Mouse (Mus musculus) liver, embryonic 12.5 days (tissue): ENCODE data around the gene Btbd35f4. TPM values are rescaled to one million over a fixed set of nuclear protein-coding genes. Genes with fewer than 3 reads are reported as not detected.
"Not testable (repeated sequence)": the region's sequence is repeated elsewhere in the genome, so short reads cannot be mapped to it uniquely, and the experiment has no call there.

ENCODE experiments used
- ATAC-seq: fragments of 200-750 bp; cut with Nextera tagmentation; 2 replicates; pipeline ENCODE4 v1.8.0; 2017; ENCODE audit warnings: moderate number of reproducible peaks, mild to moderate bottlenecking, moderate library complexity
- H3K27ac ChIP-seq: fragments of 300-500 bp; sonication (generic); 2 replicates; pipeline ENCODE4 v1.5.1; 2016; ENCODE audit warnings: mild to moderate bottlenecking
- H3K27me3 ChIP-seq: fragments of 300-500 bp; sonication (generic); replicated peaks from 2 replicates; pipeline ENCODE4 v1.6.1; 2016; ENCODE audit warnings: mild to moderate bottlenecking, moderate library complexity
- H3K36me3 ChIP-seq: fragments of 300-500 bp; sonication (generic); 2 replicates; pipeline ENCODE4 v1.6.1; 2016; ENCODE audit warnings: mild to moderate bottlenecking, moderate library complexity
- H3K4me1 ChIP-seq: fragments of 300-500 bp; sonication (generic); 2 replicates; pipeline ENCODE4 v1.6.1; 2016
- H3K4me2 ChIP-seq: fragments of 300-500 bp; sonication (generic); 2 replicates; pipeline ENCODE4 v1.6.1; 2016; ENCODE audit warnings: mild to moderate bottlenecking, moderate library complexity
- H3K4me3 ChIP-seq: fragments of 300-500 bp; sonication (generic); 2 replicates; pipeline ENCODE4 v1.5.1; 2016; ENCODE audit warnings: mild to moderate bottlenecking, moderate library complexity
- H3K9ac ChIP-seq: fragments of 300-500 bp; sonication (generic); 2 replicates; pipeline ENCODE4 v1.6.1; 2016; ENCODE audit warnings: mild to moderate bottlenecking, moderate library complexity
- H3K9me3 ChIP-seq: fragments of 300-500 bp; sonication (generic); replicated peaks from 2 replicates; pipeline ENCODE4 v1.6.1; 2016; ENCODE audit warnings: mild to moderate bottlenecking, moderate library complexity
- WGBS: fragments of 180-500 bp; shearing (Covaris S2); methylation state at CpG from one replicate; pipeline ENCODE4 v1.1.7; 2016; ENCODE audit not compliant: insufficient replicate concordance; 5-methylcytosine and 5-hydroxymethylcytosine counted together
- polyA plus RNA-seq: library from polyadenylated mRNA; unstranded; fragments of >200 nt; fragmentation: Nextera tagmentation; extraction: Ambion mirVana; gene quantifications from 2 replicates; pipeline ENCODE4 v1.2.1, GENCODE M21; 2016

The Btbd35f4 gene
- polyA plus RNA-seq = not detected in 2 replicates

DNA sequence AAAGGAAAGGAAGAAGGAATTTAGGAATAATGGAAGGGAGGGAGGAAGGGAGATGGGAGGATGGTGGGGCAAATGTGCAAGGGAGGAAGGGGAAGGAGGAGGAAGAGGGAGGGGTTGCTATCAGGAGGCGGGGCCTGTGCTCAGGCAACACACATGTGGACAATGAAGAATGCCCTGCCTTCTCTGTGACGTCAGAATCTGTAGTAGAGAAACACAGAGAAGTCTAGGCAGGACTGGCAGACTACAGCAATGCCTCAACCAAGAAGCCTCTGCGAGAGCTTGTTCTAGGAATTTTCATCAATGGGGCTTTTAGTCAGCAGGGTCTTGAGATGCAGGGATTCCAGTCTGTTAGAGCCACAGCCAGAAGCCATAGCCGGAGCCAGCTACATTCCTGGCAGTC lies at the start of gene Btbd35f4:
TSS of gene Btbd35f4 (plus strand) at position 301 of the 400 bp plus-strand sequence.
- WGBS = no CpG with 5 or more reads among the region's 4 CpGs
- not testable (repeated sequence) for H3K36me3 ChIP-seq, H3K4me2 ChIP-seq, H3K9me3 ChIP-seq, H3K27me3 ChIP-seq, H3K9ac ChIP-seq, H3K4me3 ChIP-seq, H3K4me1 ChIP-seq, H3K27ac ChIP-seq, ATAC-seq

DNA sequence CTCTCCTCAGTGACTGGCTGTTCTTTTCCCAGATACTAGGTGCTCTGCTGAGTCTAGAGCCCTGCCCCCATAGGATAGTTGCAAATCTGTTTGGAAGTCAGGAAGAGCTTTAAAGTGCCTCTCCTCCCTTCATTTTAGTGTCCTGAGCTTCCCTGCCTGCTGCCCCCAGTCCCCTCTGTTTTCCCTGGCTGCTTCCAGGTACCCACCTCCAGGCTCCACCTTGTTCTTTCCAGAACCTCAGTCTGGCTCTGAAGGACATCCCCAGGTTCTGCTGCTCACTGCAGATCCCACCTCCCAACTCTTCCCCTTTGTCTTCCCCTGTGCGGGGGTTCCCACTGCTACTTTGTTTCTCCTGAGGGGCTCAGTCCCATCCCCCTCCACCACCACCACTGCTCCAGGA lies 39.7 kb downstream of the Btbd35f4 start:
- not testable (repeated sequence) for H3K9me3 ChIP-seq, H3K9ac ChIP-seq, H3K27me3 ChIP-seq, ATAC-seq, H3K4me2 ChIP-seq, H3K4me3 ChIP-seq, H3K36me3 ChIP-seq, H3K27ac ChIP-seq, H3K4me1 ChIP-seq
- no CpG with 5 or more reads among the region's 1 CpGs for WGBS

Other genes with a start within 250 kb of the Btbd35f4 start
- gene Btbd35f27, start 151.6 kb downstream of the Btbd35f4 start, polyA plus RNA-seq = not detected in 2 replicates